Mouse (Mus musculus) R1 (cell line): ENCODE data around the gene Gm21913.
"Not testable (repeated sequence)": the region's sequence is repeated elsewhere in the genome, so short reads cannot be mapped to it uniquely, and the experiment has no call there.

Experiments used
- DNase-seq: peaks from one replicate; pipeline ENCODE4 v3.0.0-alpha.2; 2018; ENCODE audit warnings: low read depth, low spot score

Gm21913 gene

DNA sequence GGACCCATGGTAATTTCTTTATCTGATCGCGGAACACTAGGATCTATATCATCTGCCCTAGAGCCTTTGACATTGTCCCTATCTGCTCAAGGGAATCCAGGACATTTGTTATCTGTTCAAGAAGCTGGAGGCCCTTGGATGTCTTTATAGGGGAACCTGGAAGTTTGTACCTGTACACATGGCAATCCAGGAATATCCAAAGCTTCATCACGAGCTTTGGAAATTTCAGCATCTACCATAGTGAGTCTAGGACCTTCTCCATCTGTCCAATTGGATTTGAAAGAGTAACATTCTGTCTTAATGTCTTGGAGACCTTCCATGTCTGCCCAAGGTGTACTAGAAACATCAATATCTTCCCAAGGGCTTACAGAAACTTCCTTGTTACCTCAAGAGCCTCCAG lies at the start of gene Gm21913:
TSS of gene Gm21913 (plus strand) at position 301 of the 400 bp plus-strand sequence.
- not testable (repeated sequence) for DNase-seq
